Mouse (Mus musculus) cortical plate, adult 2 months (tissue): Measurements from ENCODE around the gene Fshr.

Source experiments
- CTCF ChIP-seq: fragments of 200-500 bp; IDR thresholded peaks from 2 replicates; pipeline ENCODE4 v1.5.1; 2011; ENCODE audit warnings: mild to moderate bottlenecking, control low read depth, low read length; ENCODE audit not compliant: insufficient read depth; ENCODE audit errors: extremely low read depth
- POLR2A ChIP-seq: fragments of 200-500 bp; IDR thresholded peaks from 2 replicates; pipeline ENCODE4 v1.6.1; 2011; ENCODE audit warnings: mild to moderate bottlenecking, low read length, control low read depth; ENCODE audit not compliant: insufficient read depth; ENCODE audit errors: extremely low read depth

GRCm38 (mm10) chr17:89079706-89080105 is 120.8 kb downstream of the Fshr start:
- TF ChIP-seq CTCF = no peak
- no peak for TF ChIP-seq POLR2A
